24 mouse cellular contexts compared by ENCODE assay signal in genomic region chr7:76407930-76408557, GRCm38 (mm10).
A peak's percentile ranks its signal among the peaks of the same experiment; 100 is the strongest.
DNase-seq lines count a peak whose midpoint lies in the region; ATAC-seq lines count a peak whose summit lies in the region.
"Had no signal": no experiment of that assay in that cellular context is flagged by ENCODE, and none has a peak within 500 bp of the region (broad histone marks: within the 10 kb centered on the region; RNA-seq: fewer than 3 reads in every experiment).

No protein-coding gene starts in this region.

- H3K36me3 ChIP-seq in embryonic facial prominence, embryonic 14.5 days (ENCODE audit: control insufficient read depth, insufficient read depth, low read length): no peaks in the 10 kb centered on the region
- H3K36me3 ChIP-seq in embryonic facial prominence, embryonic 10.5 days (replicated peaks): no peaks in the 10 kb centered on the region
- H3K36me3 ChIP-seq: embryonic facial prominence, embryonic 13.5 days; heart, embryonic 13.5 days; liver, embryonic 15.5 days had no signal

- H3K4me2 ChIP-seq in embryonic facial prominence, embryonic 14.5 days (ENCODE audit: low read depth, low read length): no peak overlapping the region
- H3K4me2 ChIP-seq: embryonic facial prominence, embryonic 13.5 days; heart, embryonic 13.5 days; liver, embryonic 15.5 days had no signal

- H3K4me3 ChIP-seq in embryonic facial prominence, embryonic 14.5 days (ENCODE audit: low read depth, low read length): no peak overlapping the region
- H3K4me3 ChIP-seq in embryonic facial prominence, embryonic 10.5 days: no peak overlapping the region
- H3K4me3 ChIP-seq: embryonic facial prominence, embryonic 13.5 days; gastrocnemius, adult 2 months; heart, embryonic 13.5 days; layer of hippocampus, adult 2 months; liver, embryonic 15.5 days had no signal

- no peak for DNase-seq in embryonic facial prominence, embryonic 14.5 days (ENCODE audit: low spot score)
- no peak for DNase-seq in embryonic facial prominence, embryonic 10.5 days (ENCODE audit: low spot score)
- DNase-seq in right cerebral cortex, postnatal 25 days: peak; percentile 11
- no peak for DNase-seq in right cerebral cortex, postnatal 10 days (ENCODE audit: low spot score in 2 of 2)
- DNase-seq in Muller cell, postnatal 12 days (ENCODE audit: inconsistent ontology term): peak; percentile 56
- peak; percentile 4 for DNase-seq in thymus, postnatal 14 days
- no peak for DNase-seq in cerebellum, adult 9-10 months
- DNase-seq in urinary bladder, postnatal 4 days (ENCODE audit: low spot score in 2 of 2): no peak
- DNase-seq: adrenal gland, postnatal 25 days; B cell, adult 2 months; cerebellum, adult 9-11 months; gastrocnemius, adult 2 months; heart, adult 18-20 months; kidney, adult 18-20 months; layer of hippocampus, postnatal 36 days; lung, postnatal 10 days; retina, postnatal 1 day had no signal

- H3K27ac ChIP-seq in embryonic facial prominence, embryonic 14.5 days (replicated peaks; ENCODE audit: low read depth, low read length): no peak overlapping the region
- H3K27ac ChIP-seq in embryonic facial prominence, embryonic 10.5 days (replicated peaks): no peak overlapping the region
- H3K27ac ChIP-seq: embryonic facial prominence, embryonic 13.5 days; gastrocnemius, adult 2 months; heart, embryonic 13.5 days; kidney, postnatal 0 days; layer of hippocampus, adult 2 months; liver, embryonic 15.5 days; stomach, postnatal 0 days had no signal

- H3K27me3 ChIP-seq in embryonic facial prominence, embryonic 14.5 days (replicated peaks; ENCODE audit: control insufficient read depth, insufficient read depth, low read length): no peaks in the 10 kb centered on the region
- no peaks in the 10 kb centered on the region for H3K27me3 ChIP-seq in embryonic facial prominence, embryonic 10.5 days (replicated peaks; ENCODE audit: low read depth, poor library complexity, severe bottlenecking)
- H3K27me3 ChIP-seq: embryonic facial prominence, embryonic 13.5 days; heart, embryonic 13.5 days; liver, embryonic 15.5 days had no signal

- H3K9ac ChIP-seq in embryonic facial prominence, embryonic 14.5 days (ENCODE audit: low read depth, low read length): no peak overlapping the region
- H3K9ac ChIP-seq: embryonic facial prominence, embryonic 13.5 days; heart, embryonic 13.5 days; liver, embryonic 15.5 days had no signal

- H3K4me1 ChIP-seq in embryonic facial prominence, embryonic 14.5 days (ENCODE audit: control insufficient read depth, insufficient read depth, low read length): no peaks in the 10 kb centered on the region
- peaks cover 11% of the 10 kb centered on the region for H3K4me1 ChIP-seq in embryonic facial prominence, embryonic 10.5 days
- H3K4me1 ChIP-seq: embryonic facial prominence, embryonic 13.5 days; liver, embryonic 15.5 days had no signal

- ATAC-seq in embryonic facial prominence, embryonic 14.5 days (ENCODE audit: low read depth): 0 out of 2 replicates have a peak, but pooled peaks have one; percentile 26
- ATAC-seq: forebrain, embryonic 16.5 days had no signal

- 66% methylated on average over 4 of the region's 4 CpGs for WGBS in embryonic facial prominence, embryonic 14.5 days
- 80% methylated on average over 4 of the region's 4 CpGs for WGBS in embryonic facial prominence, embryonic 10.5 days

- no peaks in the 10 kb centered on the region for H3K9me3 ChIP-seq in embryonic facial prominence, embryonic 14.5 days (ENCODE audit: control insufficient read depth, low read length)
- H3K9me3 ChIP-seq in embryonic facial prominence, embryonic 10.5 days: no peaks in the 10 kb centered on the region
- H3K9me3 ChIP-seq: embryonic facial prominence, embryonic 13.5 days; heart, embryonic 13.5 days; liver, embryonic 15.5 days had no signal

Comparison
In these comparisons a context has a peak if more than half of its experiments do, and no peak if none do; other contexts are left out.
1. DNase-seq: peak in right cerebral cortex, postnatal 25 days (single experiment), Muller cell, postnatal 12 days (single experiment) and thymus, postnatal 14 days (single experiment); none in embryonic facial prominence, embryonic 14.5 days (single experiment), embryonic facial prominence, embryonic 10.5 days (single experiment), right cerebral cortex, postnatal 10 days (0 of 2), cerebellum, adult 9-10 months (single experiment) and urinary bladder, postnatal 4 days (0 of 2).